Mouse (Mus musculus) kidney, postnatal 4 days (tissue): ENCODE results near the gene Ranbp17.
"Not testable (repeated sequence)": the region's sequence is repeated elsewhere in the genome, so short reads cannot be mapped to it uniquely, and the experiment has no call there.

Experiments used
- DNase-seq, 2 experiments: peaks; one replicate each; pipeline ENCODE4 v3.0.0; 2021; ENCODE audit warnings: mixed read lengths in 2 of 2

The Ranbp17 gene

DNA sequence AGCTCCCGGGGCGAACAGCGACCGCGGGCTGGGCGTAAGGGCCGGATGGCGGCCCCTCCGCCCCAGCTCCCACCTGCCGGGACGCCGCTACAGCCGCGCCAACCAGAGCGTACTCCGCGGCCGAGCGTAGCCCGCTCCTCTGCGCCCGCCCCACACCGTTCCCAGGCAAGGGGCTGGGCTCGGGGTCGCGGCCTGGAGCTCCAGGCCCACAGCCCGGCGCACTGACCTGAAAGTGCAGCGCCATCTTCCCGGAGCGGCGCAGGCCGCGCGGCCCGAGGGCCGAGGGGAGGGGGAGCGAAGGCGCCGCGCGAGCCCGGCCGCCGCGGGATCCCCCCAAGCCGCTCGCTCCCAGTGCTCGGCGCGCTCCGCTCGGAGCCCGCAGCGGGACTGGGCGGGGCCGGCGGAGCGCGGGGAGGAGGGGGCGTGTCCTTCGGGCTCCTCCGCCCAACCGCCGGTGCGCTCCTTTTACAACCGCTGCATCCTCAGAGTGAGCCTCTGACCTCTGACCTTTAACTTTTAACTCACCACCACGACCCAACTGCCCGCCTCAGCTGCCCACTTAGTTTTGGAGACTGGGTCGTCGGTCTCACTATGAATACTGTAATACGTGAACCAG, at the start of gene Ranbp17:
Ranbp17 (minus strand) TSS at position 371 of the 616 bp plus-strand sequence.
- DNase-seq: peak; percentile 72 to 82

DNA sequence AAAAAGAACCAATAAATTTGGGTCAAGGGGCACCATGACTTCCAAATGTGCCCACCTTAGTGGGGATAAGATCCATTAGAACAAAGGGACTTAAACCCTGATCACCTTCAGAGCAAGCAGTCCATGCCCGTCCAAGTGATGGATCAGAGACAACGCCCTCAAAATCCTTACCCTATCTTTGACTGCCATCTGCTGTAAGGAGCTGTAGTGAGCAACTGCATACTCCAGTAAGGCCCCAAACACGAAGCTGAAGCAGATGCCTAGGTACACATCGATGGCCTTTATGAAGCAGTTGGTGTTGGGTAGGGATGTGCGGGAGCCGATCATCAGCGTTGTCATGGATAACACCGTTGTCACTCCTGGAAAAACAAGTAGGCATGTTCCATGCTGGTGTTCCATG, 40.6 kb upstream of the Ranbp17 start:
- no peak for DNase-seq

DNA sequence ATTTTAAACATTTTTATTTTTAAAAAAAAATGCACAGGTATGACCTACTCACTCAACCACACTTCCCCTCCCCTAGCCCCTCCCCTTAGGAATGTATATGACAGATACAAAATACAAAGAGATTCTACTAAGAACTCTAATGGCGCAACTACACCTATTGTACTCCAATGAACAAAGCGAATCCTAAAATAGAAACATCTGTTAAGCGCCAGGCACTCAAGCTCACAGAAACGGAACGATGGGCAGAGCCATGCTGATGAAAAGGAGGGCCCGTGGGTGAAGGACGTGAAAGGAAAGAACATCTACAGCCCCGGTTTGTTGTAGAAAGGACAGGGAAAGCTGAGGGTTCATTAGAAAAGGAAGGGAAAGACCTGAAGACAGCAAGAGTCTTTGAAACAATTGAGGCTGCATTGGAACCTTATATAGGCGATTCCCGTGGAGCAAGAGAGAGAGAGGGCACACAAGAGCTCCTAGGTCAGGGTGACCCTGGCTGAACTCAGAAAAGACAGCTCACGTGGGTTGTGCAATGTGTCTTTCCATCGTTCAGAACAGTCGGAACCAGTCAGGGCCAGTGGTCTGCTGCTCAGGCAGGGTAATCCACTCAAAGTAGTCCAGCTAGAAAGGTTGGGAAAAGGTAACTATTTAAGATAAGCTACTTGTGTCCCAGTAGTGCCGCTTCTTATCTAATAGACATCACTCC, 37.5 kb upstream of the Ranbp17 start:
- no peak for DNase-seq

DNA sequence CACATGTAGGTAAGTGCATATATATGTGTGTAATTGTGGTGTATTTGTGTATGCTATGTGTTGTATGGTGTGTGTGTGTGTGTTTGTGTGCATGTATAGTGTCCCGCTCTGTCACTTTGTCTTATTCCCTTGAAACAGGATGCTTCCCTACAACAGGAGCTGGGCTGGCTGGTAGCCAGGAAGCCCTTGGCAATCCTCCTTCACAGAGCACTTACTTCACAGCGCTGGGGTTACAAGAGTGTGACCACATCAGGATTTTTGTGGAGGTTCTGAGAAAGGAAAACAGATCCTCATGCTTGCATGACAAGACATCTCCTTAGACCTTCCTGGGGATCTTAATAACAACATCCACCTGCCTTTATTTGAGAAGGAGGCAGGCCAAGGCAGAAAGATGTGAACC, 33.8 kb upstream of the Ranbp17 start:
- DNase-seq: peak; percentile 51 to 55

DNA sequence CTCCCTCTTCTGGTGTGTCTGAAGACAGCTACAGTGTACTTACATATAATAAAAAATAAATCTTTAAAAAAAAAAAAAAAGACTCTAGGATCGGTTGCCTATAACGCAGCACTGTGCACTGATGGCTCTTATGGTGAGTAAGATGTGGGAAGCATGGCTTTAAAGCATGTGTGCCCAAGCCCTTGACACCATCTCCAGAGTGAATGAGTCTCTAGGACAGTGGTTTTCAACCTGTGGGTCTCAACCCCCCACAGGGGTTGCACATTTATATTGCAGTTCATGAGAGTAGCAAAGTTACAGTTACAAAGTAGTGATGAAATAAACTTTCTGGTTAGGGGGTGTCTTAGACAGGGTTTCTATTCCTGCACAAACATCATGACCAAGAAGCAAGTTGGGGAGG, 31.4 kb upstream of the Ranbp17 start:
- DNase-seq: no peak

DNA sequence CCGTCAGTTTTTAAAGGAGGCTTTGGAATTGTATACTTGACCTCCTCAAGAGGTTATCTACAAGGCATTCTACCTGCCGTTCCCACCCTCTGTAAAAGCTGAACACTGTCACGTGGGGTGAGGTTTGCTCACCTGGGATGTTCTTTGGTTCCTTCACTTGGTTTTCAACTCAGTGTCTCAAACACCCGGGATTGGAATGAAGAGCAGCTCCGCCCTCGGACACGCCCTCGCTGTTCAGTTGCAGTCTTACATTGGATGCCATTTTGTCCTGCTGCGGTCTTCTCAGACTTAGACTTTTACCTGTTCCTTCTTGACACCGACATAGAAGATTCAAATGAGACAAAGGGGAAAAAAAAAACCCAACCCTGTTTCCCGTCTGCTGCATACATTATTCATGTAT, 30.6 kb upstream of the Ranbp17 start:
- DNase-seq: no peak

DNA sequence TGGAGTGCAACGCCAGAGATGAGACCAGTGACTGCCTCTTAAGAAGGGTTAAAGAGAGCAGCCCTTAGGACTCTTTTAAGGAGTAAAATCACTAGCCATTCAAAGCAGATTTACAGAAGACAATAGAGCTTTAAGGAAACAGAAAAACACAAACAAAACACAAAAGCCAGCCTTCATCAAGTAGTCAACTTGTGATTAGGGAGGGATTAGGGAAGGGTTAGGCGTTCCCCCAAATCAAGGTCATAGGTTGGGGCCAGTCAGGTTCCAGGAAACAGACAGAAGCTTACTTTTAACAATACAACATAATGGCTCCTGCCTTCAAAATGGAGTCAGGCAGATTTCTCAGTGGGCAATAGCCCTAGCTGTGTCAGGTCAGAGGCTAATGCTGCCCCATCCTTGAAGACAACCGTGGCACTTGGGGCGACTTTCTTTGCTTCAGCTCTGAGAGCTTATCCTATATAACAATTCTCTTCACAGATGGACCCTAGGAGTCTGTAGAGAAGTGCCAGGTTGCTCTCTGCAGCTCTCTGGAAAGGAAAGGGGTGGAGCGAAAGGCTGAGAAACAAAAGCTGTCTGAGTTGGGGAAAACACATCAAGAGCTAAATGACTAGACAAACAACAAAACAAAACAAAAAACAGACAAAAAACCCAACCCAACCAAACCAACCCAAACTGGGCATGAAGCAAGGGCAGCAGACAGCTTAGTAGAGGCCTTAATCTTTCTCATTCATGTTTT, 24.0 kb upstream of the Ranbp17 start:
- DNase-seq: no peak

DNA sequence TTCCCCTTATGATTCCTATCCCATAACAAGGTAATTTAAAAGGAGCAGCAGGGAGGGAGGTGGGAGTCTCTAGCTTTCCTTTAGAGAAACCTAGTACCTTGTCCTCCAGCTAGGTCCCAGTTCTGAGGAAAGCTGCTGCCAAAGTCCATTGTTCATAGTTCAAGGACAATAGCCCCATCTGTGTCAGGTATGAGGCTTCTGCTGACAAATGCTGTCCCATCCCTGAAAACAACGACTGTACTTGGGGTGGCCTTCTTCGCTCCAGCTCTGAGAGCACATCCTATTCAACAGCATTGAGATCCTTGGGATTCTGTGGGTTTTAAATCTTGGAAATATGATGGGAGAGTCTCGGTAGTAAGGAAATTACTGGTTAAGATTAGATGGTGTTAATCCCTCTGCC, 23.1 kb upstream of the Ranbp17 start:
- no peak for DNase-seq

DNA sequence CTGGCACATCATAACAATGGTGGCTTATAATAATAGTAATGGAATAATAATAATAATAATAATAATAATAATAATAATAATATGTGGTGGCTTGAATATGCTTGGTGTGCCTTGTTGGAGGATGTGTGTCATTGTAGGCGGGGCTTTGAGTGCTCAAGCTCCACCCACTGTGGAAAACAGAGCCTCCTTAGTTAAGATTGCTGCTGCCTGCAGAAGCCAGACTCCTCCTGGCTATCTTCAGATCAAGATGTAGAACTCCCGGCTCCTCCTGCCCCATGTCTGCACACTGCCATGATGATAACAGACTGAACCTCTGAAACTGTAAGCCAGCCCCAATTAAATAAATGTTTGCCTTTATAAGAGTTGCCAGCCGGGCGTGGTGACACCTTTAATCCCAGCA, 21.0 kb upstream of the Ranbp17 start:
- no peak for DNase-seq

DNA sequence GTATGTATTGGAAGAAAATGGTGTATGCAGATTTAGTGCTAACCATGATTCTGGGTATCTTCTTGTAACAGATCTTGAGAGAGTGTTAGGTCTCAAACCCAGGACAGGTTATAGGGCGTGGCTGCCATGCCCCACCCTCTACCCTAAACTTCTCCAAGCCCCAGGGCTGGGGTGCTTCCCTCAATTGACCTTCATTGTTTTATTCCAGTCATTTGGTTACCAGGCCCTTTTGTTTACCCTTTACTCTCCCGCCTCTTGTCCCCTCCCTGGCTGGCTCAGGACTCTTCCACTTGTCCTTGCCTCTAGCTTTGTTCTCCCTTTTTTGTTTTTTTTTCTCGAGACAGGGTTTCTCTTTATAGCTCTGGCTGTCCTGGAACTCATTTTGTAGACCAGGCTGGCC, 20.0 kb upstream of the Ranbp17 start:
- no peak for DNase-seq

DNA sequence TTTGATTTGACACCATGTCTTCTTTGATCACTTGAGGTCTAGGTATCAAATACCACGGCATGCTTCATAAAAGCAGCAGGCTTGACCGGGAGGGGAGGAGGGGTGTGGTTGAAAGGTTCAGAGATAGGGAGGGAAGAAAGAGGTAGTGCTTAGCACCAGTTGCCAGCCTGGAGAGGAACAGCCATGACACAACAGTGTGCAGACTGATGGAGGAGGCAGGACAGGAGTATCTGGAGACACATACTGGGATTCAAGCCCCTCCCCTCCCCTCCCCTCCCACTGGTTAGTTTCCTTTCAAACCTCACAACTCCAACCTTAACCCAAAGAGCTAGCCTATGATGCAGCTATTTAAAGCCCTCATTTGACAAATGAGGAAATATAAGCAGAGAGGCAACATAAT, 16.0 kb upstream of the Ranbp17 start:
- no peak for DNase-seq

DNA sequence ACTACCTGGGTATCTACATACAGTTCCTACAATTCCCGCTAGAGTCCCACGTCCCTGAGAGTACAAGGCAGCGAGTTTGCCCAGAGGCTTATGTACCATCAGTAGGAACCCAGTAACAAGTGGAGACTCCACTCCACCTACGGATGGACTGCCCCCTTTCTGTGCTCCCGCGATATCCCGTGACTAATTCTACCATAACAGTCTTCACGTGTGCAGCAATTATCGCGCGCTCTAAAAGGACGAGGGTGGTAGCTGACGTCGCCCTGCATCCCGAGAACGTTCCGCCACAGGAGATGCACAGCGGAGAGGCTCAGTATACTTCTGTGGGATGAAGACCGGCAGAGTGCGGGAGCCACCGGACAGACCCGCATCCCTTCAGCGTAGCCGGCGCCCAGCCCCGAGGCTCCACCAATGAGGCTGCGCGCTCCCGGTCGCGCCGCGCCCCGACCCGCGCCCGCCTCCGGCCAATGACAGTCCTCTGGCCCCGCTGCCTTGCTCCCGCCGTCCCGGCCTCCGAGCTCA, 631 bp downstream of the Ranbp17 start:
- DNase-seq: peak; percentile 76 to 83

DNA sequence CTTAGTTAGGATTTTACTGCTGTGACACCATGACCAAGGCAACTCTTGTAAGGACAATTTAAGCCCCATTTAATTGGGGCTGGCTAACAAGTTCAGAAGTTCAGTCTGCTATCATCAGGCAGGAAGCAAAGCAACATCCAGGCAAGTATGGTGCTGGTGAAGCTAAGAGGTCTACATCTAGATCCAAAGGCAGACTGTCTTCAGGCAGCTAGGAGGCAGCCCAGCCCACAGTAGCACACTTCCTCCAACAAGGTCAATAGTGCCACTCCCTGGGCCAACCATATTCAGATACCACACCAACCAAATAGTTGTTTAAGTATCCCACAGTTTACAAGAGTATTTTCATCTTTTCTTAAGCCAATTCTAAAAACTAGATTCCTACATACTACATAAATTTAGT, 4.1 kb downstream of the Ranbp17 start:
- no peak for DNase-seq

DNA sequence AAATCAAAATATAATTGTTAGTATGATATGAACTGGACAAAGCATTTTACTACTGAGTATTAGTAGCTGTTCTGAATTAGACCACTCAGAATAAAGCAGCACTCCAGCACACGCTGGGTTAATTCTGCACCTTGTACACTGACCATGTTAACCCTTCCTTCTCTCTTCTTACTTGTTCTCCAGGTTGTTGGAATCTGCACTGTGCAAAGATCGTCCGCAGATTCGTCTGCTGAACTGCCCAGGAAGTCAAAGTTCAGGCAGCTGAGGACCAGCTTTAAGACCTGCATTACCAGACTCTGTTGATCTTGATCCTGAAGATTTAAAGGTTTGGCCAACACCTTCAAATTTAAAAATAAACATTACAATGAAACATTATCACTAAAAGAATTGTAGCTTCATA, 27.8 kb downstream of the Ranbp17 start:
- peak in 1 of 2 experiments; percentile 8 for DNase-seq

DNA sequence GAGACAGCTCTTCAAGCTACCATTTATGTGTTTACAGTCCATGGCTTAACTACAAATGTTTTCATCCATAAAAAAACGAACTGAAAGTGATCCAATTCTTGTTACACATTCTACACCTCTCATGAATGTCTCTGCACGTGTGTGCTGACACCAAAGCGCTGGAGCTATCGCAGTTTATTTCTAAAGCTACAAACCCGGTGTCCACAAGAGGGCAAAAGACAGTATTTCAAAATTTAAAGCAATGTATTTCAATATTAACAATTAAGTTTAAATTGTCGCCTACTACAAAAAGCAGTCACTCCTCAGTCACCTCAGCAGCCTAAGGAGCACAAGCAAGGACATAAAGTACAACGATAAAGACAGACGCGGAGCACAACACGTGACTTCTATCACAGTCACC, 33.1 kb downstream of the Ranbp17 start:
- no peak for DNase-seq

DNA sequence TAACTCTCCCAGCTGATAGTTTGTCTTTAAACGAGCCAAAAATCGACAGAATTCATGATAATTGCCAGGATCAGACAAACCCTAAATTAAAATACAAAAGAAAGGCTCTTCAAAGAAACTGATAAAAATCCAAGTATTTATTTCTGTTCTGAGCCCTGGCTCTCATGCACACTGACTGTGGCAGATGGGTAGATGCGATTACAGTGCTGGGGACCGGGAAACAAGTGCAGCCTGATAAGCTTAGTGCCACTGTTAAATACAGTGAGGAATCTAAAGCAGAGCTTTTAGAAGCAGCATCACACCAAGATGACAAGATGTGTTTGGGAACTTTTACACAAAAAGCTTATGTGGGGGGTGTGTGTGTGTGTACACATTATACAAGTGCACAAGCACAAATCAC, 34.3 kb downstream of the Ranbp17 start:
- DNase-seq: no peak

DNA sequence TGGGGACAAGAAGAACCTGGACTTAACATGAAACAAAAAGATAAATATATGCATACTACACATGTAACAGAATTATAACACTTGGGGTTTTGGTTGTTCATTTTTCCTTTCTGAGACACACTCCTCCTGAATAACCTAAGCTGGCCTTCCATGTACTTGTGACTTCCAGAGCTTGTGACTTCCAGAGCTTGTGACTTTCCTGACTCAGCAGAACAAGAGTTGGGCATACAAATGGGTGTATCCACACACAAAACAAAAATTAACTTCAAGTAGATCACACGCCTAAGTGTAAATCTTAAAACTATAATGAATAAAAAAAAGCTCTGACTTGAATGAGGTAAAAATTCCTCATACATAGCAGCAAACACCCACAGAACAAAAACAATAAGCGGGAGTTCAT, 36.9 kb downstream of the Ranbp17 start:
- no peak for DNase-seq

DNA sequence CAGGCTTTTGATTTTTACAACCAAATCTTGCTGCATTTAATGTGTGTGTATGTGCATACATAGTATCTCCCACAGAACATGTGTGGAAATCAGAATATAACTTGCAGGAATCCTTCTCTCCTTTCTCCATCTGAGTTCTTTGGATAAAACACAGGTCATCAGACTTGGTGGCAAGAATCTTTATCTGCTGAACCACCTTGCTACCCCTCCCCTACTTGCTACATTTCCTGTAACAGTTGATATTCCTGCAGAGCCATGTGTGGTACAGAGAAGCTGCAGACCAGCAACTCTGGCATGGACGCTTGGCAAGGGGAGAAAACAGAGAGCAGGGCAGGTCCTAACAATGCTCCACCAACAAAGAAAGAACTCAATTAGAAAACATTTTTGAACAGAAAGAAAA, 52.4 kb downstream of the Ranbp17 start:
- DNase-seq: no peak

DNA sequence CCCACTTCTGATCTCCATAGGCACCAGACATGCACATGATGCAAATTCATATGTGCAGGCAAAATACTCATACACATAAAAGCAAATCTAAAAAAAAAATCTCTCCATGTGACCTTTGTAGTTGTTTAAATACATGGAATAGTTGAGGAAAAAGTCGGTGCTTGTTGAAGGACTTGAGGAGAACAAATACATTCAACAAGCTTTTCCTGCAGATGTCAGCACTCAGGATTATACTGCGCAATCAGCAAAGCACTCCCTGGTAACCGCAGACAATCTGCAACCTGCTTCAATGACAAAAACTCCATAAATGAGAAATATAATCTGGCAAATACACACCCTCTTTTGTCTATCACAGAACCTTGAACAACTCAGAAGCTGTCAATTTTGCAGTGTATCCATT, 59.5 kb downstream of the Ranbp17 start:
- no peak for DNase-seq

DNA sequence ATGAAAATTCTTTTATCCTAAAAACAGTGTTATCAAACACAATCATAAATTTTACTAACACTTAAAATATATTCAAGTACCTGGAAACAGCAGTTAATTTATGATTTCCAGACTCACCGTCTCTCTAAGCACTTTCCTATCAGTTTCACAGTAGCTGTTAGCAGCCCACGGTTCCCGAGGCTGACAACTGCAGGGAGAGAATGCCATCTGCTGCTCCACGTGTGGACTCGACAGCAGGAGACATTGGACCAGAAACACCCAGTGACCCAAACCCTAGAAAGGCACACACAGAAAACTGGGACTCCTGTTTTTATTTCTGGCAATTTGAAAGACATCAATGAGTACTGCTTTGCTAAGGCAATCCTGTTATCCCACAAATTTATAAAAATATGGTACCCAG, 79.7 kb downstream of the Ranbp17 start:
- DNase-seq: no peak

DNA sequence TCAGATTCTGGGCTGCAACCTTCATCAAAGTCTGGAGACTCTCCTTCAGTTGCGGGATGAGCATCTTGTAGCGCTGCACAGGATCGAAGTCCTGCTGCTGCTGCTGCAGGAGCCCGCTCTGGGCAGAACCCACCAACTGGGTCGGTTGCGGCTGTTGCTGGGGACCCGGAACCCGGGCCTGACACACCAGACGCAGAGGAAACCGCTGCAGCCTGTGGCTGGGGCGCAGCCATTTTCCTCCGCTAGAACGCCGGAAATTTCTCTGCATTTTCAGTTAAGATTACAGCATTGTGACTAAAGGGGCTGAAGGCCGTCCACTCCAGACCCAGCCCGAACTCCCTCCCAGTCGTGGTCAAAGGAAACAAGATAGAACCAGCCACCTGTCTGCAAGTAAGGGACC, 85.3 kb downstream of the Ranbp17 start:
- DNase-seq: not testable (repeated sequence)

DNA sequence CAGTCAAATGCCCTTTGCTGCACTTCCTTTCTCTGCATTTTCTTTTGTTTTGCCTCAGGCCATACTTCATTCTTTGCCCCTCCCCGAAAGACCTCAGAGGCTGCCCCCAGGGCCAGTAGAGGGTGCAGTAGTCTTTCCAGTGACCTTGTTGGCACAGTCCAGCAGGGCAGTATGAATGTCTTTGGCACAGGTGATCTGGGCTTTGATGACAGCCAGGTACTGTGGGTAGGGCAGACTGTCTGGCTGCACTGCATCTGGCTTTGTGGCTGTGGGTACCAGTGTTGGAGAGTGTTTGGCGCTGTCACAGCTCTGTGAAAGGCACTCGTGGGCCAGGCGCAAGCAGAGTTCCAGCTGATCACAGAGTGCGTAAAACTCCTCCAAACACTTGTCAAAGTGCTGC, 85.8 kb downstream of the Ranbp17 start:
- DNase-seq: not testable (repeated sequence)

DNA sequence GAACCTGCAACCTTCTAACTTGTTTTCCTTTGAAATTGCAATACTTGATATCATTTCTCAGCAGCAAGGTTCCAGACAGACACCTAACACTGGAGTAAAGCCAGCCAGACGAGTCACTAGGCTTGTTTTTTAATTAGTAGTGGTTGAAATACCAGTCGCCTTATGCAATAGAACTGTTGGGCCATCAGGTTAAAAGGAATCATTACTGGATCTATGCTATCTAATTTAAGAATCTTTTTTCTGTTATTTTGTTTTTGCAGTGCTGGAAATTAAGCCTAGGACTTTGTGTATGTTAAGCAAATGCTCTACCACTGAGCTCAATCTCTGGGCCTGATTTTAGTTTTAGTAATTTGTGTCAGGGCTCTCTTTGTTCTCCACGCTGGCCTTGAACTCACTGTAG, 91.3 kb downstream of the Ranbp17 start:
- no peak for DNase-seq

DNA sequence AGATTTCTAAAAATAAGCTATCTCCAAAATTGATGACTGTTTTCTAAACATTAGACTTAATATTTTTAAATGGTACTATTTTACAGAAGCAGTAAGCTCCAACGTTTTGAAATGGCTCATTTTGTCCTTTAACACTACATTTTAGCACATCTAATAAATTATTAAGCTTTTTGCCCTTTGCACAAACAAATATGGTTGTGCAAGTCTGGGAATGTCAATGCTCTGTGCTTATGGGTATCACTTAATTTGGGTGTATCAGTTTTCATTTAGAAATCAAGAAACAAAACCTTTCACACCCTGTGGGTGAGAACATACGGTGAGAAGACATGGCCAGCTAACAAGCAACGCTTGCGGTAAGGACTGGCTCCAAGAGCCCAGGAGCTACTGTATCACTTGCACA, 108.9 kb downstream of the Ranbp17 start:
- DNase-seq: no peak
